Mouse (Mus musculus): Measurements from ENCODE around the gene Nlrx1. TPM values are rescaled to one million over a fixed set of nuclear protein-coding genes. Genes with fewer than 3 reads are reported as not detected.

Nlrx1 gene
- polyA plus RNA-seq (2015; fragmentation: Nextera tagmentation; extraction: Ambion mirVana): 5.6 and 5.9 TPM in 2 replicates

- ATAC-seq (ENCODE audit: extremely low read depth, insufficient number of reproducible peaks, low FRiP score, low TSS enrichment): no peak
- H3K4me1 ChIP-seq: peaks cover 16% of the 10 kb centered on the region
- H3K9ac ChIP-seq: peak within 1 kb of the TSS; percentile 96
- no peaks in the 10 kb centered on the region for H3K9me3 ChIP-seq
- 0 out of 2 replicates have a peak, but pooled peaks cover 6% of the 10 kb centered on the region for H3K36me3 ChIP-seq
- WGBS: 70% methylated on average over 6 of the region's 6 CpGs
- H3K27ac ChIP-seq (replicated peaks): peak within 1 kb of the TSS; percentile 91
- H3K4me3 ChIP-seq: peak within 1 kb of the TSS; percentile 67
- peak within 1 kb of the TSS; percentile 91 for H3K4me2 ChIP-seq
- H3K27me3 ChIP-seq (replicated peaks): no peaks in the 10 kb centered on the region; the same call in 1 of the 2 replicates
Observed at GRCm38 (mm10) chr9:44268432-44268831, at the start of gene Nlrx1. Gene Nlrx1, minus strand, starts transcription at chr9:44268599.

- Histone ChIP-seq H3K27ac (replicated peaks) (no peak overlapping the region), H3K4me2 (peak overlapping the region; percentile 98), H3K4me1 (peaks cover 31% of the 10 kb centered on the region), H3K9ac (0 out of 2 replicates have a peak overlapping the region, but pooled peaks have one; percentile 95), H3K4me3 (no peak overlapping the region), H3K27me3 (replicated peaks) (no peaks in the 10 kb centered on the region), H3K36me3 (peaks cover 47% of the 10 kb centered on the region), H3K9me3 (no peaks in the 10 kb centered on the region)
- 77% methylated on average over 4 of the region's 4 CpGs for WGBS
- ATAC-seq (ENCODE audit: extremely low read depth, insufficient number of reproducible peaks, low FRiP score, low TSS enrichment): no peak
Observed at GRCm38 (mm10) chr9:44317452-44317851, 49.1 kb upstream of the Nlrx1 start.

GRCm38 (mm10) chr9:44314910-44315309 lies 46.5 kb upstream of the Nlrx1 start:
- no peak overlapping the region for H3K27ac ChIP-seq (replicated peaks)
- no peak overlapping the region for H3K4me3 ChIP-seq
- peaks cover 41% of the 10 kb centered on the region for H3K4me1 ChIP-seq
- ATAC-seq (ENCODE audit: extremely low read depth, insufficient number of reproducible peaks, low FRiP score, low TSS enrichment): no peak
- H3K9ac ChIP-seq: no peak overlapping the region
- H3K4me2 ChIP-seq: no peak overlapping the region
- no peaks in the 10 kb centered on the region for H3K9me3 ChIP-seq
- 90% methylated on average over 18 of the region's 18 CpGs for whole genome bisulfite sequencing
- no peaks in the 10 kb centered on the region for H3K27me3 ChIP-seq (replicated peaks)
- H3K36me3 ChIP-seq: peaks cover 47% of the 10 kb centered on the region

- H3K36me3 ChIP-seq: peaks cover 47% of the 10 kb centered on the region
- H3K27me3 ChIP-seq (replicated peaks): no peaks in the 10 kb centered on the region
- no peaks in the 10 kb centered on the region for H3K9me3 ChIP-seq
- H3K4me2 ChIP-seq: no peak overlapping the region
- no peak overlapping the region for H3K27ac ChIP-seq (replicated peaks)
- ATAC-seq (ENCODE audit: extremely low read depth, insufficient number of reproducible peaks, low FRiP score, low TSS enrichment): no peak
- no peak overlapping the region for H3K9ac ChIP-seq
- H3K4me3 ChIP-seq: no peak overlapping the region
- H3K4me1 ChIP-seq: peaks cover 39% of the 10 kb centered on the region
- WGBS: 74% methylated on average over 4 of the region's 4 CpGs
Observed at GRCm38 (mm10) chr9:44314257-44314547, 45.8 kb upstream of the Nlrx1 start.

- Histone ChIP-seq H3K4me2 (no peak overlapping the region), H3K4me3 (no peak overlapping the region), H3K4me1 (peaks cover 33% of the 10 kb centered on the region), H3K9me3 (no peaks in the 10 kb centered on the region), H3K9ac (no peak overlapping the region), H3K27ac (replicated peaks) (no peak overlapping the region), H3K27me3 (replicated peaks) (no peaks in the 10 kb centered on the region), H3K36me3 (peaks cover 47% of the 10 kb centered on the region)
- ATAC-seq (ENCODE audit: extremely low read depth, insufficient number of reproducible peaks, low FRiP score, low TSS enrichment): no peak
- WGBS: 76% methylated on average over 19 of the region's 19 CpGs
Observed at GRCm38 (mm10) chr9:44313476-44314256, 45.3 kb upstream of the Nlrx1 start.

GRCm38 (mm10) chr9:44311136-44312134 lies 43.0 kb upstream of the Nlrx1 start:
- peak overlapping the region; percentile 34; the same call in 1 of the 2 replicates for H3K27ac ChIP-seq (replicated peaks)
- 21% methylated on average over 27 of the region's 27 CpGs for whole genome bisulfite sequencing
- H3K4me1 ChIP-seq: peaks cover 19% of the 10 kb centered on the region
- peak overlapping the region; percentile 7; the same call in 1 of the 2 replicates for H3K4me3 ChIP-seq
- no peak for ATAC-seq (ENCODE audit: extremely low read depth, insufficient number of reproducible peaks, low FRiP score, low TSS enrichment)
- no peaks in the 10 kb centered on the region for H3K27me3 ChIP-seq (replicated peaks)
- no peaks in the 10 kb centered on the region for H3K9me3 ChIP-seq
- H3K4me2 ChIP-seq: peak overlapping the region; percentile 50
- peaks cover 39% of the 10 kb centered on the region for H3K36me3 ChIP-seq
- peak overlapping the region; percentile 54 for H3K9ac ChIP-seq

- Histone ChIP-seq H3K4me2 (peak overlapping the region; percentile 50), H3K9ac (peak overlapping the region; percentile 54), H3K36me3 (peaks cover 32% of the 10 kb centered on the region), H3K4me3 (peak overlapping the region; percentile 7; the same call in 1 of the 2 replicates), H3K4me1 (peaks cover 19% of the 10 kb centered on the region), H3K27ac (replicated peaks) (peak overlapping the region; percentile 34; the same call in 1 of the 2 replicates), H3K9me3 (no peaks in the 10 kb centered on the region), H3K27me3 (replicated peaks) (no peaks in the 10 kb centered on the region)
- WGBS: 26% methylated on average over 10 of the region's 10 CpGs
- ATAC-seq (ENCODE audit: extremely low read depth, insufficient number of reproducible peaks, low FRiP score, low TSS enrichment): no peak
Observed at GRCm38 (mm10) chr9:44310750-44311135, 42.3 kb upstream of the Nlrx1 start.

GRCm38 (mm10) chr9:44309756-44310155 lies 41.4 kb upstream of the Nlrx1 start:
- no peak overlapping the region for H3K27ac ChIP-seq (replicated peaks)
- no peak for ATAC-seq (ENCODE audit: extremely low read depth, insufficient number of reproducible peaks, low FRiP score, low TSS enrichment)
- peaks cover 22% of the 10 kb centered on the region for H3K36me3 ChIP-seq
- peaks cover 22% of the 10 kb centered on the region for H3K4me1 ChIP-seq
- no peak overlapping the region for H3K9ac ChIP-seq
- no peaks in the 10 kb centered on the region for H3K27me3 ChIP-seq (replicated peaks)
- no peaks in the 10 kb centered on the region for H3K9me3 ChIP-seq
- WGBS: 77% methylated on average over 3 of the region's 3 CpGs
- no peak overlapping the region for H3K4me2 ChIP-seq
- no peak overlapping the region for H3K4me3 ChIP-seq

- peaks cover 34% of the 10 kb centered on the region for H3K4me1 ChIP-seq
- peaks cover 9% of the 10 kb centered on the region for H3K36me3 ChIP-seq
- WGBS: 82% methylated on average over 2 of the region's 2 CpGs
- no peak overlapping the region for H3K9ac ChIP-seq
- no peak overlapping the region for H3K4me3 ChIP-seq
- no peaks in the 10 kb centered on the region for H3K27me3 ChIP-seq (replicated peaks)
- H3K27ac ChIP-seq (replicated peaks): no peak overlapping the region
- no peak overlapping the region for H3K4me2 ChIP-seq
- no peak for ATAC-seq (ENCODE audit: extremely low read depth, insufficient number of reproducible peaks, low FRiP score, low TSS enrichment)
- H3K9me3 ChIP-seq: no peaks in the 10 kb centered on the region
Observed at GRCm38 (mm10) chr9:44307248-44307647, 38.8 kb upstream of the Nlrx1 start.

- no peaks in the 10 kb centered on the region for H3K9me3 ChIP-seq
- H3K27ac ChIP-seq (replicated peaks): no peak overlapping the region
- no peaks in the 10 kb centered on the region for H3K27me3 ChIP-seq (replicated peaks)
- H3K4me1 ChIP-seq: peaks cover 28% of the 10 kb centered on the region
- no peak overlapping the region for H3K9ac ChIP-seq
- H3K36me3 ChIP-seq: peaks cover 16% of the 10 kb centered on the region
- no peak overlapping the region for H3K4me3 ChIP-seq
- peak overlapping the region; percentile 70; the same call in 1 of the 2 replicates for H3K4me2 ChIP-seq
- WGBS: 87% methylated on average over 6 of the region's 6 CpGs
- ATAC-seq (ENCODE audit: extremely low read depth, insufficient number of reproducible peaks, low FRiP score, low TSS enrichment): no peak
Observed at GRCm38 (mm10) chr9:44306532-44306931, 38.1 kb upstream of the Nlrx1 start.

- Histone ChIP-seq H3K27ac (replicated peaks) (peak within 1 kb of the TSS; percentile 75), H3K4me3 (peak within 1 kb of the TSS; percentile 89), H3K4me1 (peaks cover 19% of the 10 kb centered on the region), H3K9ac (peak within 1 kb of the TSS; percentile 94), H3K36me3 (peaks cover 26% of the 10 kb centered on the region), H3K4me2 (peak within 1 kb of the TSS; percentile 85), H3K27me3 (replicated peaks) (no peaks in the 10 kb centered on the region), H3K9me3 (no peaks in the 10 kb centered on the region)
- peak; percentile 99 for ATAC-seq (ENCODE audit: extremely low read depth, insufficient number of reproducible peaks, low FRiP score, low TSS enrichment)
- under 1% methylated on average over 54 of the region's 54 CpGs for WGBS
Observed at GRCm38 (mm10) chr9:44305466-44306079, 37.2 kb upstream of the Nlrx1 start, which contains the start of gene Hinfp. Gene Hinfp, minus strand, starts transcription at chr9:44305671.

Measured in heart, embryonic 13.5 days (tissue).